Mouse (Mus musculus) testis, postnatal 10 days (tissue): ENCODE results near the gene Heg1.

Experiments used
- DNase-seq: peaks from one replicate; pipeline ENCODE4 v3.0.0; 2021; ENCODE audit warnings: low spot score

The Heg1 gene

DNA sequence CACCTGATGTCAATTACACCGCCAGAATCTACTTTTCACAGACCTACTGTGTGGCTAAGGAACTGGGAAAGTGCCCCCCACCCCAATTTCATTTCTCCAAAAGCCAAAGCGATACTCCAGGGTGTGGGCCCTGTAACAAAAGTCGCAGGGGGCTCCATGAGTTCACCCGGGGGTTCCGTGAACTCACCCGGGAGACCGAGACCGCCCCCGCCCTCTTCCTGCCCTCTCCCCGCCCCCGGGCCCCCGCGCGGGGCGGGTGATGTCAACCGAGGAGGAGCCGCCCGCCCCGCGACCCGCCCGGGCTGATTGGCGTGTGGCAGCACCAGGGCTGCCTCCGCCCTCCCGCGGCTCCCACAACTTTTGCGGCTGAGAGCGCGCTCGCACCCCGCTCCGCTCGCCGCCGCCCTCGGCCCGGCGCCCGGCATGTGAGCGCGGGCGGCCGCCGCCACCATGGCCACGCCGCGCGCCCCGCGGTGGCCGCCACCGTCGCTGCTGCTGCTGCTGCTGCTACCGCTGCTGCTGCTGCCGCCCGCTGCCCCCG lies at the start of gene Heg1:
Gene Heg1, plus strand, starts transcription at position 209 of the 541 bp plus-strand sequence.
- DNase-seq = peak; percentile 81

DNA sequence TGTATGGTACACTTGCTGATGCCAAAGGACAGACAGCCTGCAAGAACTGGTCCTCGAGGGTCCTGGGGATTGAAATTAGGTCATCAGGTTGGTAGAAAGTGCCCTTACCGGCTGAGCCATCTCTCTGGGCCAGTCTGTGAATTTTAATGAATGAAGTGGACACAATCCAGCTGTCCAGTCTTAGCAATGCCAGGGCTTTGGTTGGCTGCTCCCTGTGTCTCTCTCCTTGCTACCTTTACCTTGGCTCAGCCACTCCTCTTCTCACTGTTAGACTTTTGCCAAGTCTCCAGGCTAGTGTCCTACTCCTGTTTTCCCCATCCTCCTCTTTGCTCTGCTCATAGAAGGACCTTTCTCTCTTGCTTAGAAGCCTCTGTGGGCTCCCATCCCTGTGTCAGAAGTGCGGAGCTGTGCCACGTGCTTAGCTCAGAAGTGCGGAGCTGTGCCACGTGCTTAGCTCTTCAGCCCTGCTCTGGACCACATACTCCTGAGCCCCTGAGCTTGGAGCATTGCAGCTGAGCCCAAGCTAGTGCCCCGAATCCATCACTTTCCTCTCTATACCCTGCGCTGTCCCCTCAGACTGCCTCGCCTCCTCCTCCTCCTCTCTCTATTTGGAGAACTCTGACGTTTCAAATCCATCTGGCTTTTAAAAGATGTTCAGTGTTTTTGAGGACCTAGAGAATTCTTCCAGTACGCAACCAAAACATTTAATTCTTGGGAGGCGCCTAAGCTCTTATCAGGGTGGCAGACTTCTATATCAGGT lies 48.2 kb upstream of the Heg1 start:
- no peak for DNase-seq

DNA sequence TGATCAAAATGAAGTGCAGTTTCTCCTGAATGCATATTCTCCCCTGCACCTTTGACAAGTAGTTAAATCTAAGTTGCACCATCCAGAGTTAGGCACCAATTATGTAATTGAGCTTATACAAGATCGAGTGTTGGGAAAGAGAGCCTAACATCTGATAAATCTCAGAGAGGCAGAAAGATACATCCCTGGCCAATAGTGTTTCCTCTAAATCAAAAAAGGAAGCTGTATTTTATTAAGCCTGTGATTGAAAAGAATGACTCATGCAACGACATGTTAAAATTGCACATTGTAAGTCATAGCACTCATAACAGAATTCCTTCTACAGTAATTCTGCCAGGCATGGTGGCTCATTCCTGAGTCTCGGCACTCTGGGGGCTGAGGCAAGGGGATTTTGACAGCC lies 42.4 kb upstream of the Heg1 start:
- no peak for DNase-seq

DNA sequence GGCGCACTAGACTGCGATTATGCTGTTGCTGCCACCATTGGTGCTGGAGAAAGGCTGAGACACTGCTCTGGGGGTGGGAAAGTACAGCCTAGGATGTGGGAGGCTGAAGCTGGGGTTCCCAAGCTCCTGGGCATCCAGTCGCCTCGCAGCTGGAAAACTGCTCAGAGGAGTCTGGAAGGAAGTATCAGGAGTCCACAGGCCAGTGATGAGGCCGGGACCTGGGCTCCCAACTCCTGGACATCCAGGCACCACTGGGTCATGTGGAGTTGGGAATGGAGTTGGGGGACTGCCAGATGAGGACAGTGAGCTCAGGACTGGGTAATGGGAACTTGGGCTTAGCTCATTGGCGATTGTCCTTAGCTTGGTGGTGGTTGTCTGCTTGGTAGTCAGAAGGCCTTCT lies 31.1 kb upstream of the Heg1 start:
- DNase-seq = no peak

DNA sequence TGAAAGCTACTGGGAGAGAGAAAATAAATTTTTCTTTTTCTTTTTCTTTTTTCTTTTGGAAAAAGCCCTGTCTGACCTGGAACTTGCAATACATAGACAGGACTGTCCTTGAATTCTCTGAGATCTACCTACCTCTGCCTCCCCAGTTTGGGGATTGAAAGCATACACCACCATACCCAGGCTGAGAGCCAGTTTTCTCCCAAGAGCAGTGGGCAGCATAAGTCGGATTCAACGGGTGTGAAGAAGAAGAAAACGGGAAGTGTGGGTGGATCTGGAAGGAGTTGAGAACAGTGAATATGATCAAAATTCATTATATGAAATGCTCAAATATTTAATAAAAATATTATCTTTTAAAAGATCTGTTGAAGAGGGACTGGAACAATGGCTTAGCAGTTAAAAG lies 28.7 kb upstream of the Heg1 start:
- DNase-seq = no peak

DNA sequence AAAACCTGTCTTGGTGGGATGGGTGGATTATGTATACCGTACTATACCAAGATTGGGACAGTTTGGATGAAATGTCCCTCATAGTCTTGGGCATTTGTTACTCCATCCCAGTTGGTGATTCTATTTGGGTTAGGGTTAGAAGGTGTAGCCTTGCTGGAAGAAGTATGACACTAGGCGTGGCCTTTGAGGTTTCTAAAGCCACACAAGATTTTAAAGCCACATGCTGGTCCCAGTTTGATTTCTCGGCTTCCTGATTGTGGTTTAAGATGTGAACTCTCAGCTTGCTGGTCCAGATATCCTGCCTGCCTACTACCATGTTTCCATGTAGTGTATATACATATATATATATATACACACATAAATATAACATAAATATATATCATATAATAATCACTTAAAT lies 27.0 kb upstream of the Heg1 start:
- DNase-seq = no peak

DNA sequence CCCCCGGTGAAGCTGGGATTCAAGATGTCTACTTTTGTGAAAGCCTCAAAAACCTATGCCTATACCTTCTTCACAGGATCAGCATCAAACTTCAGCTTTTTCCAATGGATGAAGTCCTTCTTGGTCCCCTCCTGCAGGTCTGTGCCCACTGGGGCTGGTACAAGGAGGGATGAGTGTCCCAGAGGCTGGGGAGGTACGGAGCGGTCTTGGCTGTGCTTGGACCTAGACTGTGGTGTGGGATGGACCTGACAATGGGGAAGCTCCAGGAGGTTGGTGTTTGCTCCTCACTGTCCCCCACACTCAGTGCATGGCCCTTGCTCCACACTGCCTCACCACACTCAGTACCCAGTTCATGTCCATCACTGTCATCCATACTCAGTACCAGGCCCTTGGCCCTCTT lies 26.0 kb upstream of the Heg1 start:
- DNase-seq = no peak

DNA sequence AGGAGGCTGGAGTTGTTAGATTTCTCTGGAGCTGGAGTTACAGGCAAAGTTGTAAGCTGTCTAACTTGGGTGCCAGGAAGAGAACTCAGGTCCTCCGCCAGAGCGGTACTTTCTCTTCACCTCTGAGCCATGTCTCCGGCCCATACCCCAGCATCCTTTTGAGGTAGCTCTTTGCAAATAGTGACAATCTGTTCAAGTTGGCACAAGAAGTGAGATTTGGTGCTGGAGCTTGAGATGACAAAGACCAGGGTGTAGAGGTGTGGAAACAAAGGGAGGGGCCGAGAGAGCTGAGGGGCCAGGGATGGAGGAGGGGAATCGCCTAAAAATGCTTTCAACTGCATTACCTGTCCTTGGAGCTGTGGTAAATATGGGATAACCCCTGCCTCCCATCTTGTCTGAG lies 24.6 kb upstream of the Heg1 start:
- DNase-seq = no peak

DNA sequence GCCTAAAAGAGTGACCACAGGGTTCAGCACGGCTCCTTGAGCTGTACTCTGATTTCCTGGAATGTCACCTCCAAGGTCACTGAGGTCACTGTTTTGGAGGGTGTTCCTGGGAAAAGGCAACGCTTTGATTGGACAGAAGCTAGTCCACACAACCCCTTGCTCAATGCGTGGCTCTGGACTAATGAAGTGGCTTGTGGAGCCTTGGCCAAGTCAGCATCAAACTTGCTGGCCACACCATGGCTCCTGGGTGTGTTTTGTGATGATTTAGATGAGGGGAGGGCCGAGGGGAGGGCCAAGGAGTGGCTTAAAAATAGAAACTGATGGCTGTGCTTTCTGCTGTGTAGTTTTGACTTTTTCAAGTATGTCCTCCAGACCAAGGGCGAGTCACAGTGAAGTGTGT lies 24.0 kb upstream of the Heg1 start:
- DNase-seq = no peak

DNA sequence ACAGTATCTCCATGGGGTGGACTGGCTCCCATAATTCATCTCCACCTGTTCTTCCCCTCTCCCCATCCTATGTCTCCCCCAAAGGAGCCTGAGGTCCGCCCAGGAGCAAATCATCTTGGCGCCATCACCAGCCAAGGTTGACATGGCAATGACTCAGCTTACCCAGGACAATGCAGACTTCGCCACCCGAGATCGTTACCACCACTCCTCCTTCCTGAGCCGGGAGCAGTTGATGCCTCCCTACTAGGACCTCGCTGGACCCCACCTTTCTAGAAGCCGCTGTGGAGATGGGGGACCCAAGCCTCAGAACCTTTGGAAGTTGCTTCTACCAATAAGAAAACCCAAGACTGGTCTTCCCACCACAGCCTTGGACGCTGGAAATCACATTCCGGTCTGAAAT lies 21.3 kb upstream of the Heg1 start:
- no peak for DNase-seq

DNA sequence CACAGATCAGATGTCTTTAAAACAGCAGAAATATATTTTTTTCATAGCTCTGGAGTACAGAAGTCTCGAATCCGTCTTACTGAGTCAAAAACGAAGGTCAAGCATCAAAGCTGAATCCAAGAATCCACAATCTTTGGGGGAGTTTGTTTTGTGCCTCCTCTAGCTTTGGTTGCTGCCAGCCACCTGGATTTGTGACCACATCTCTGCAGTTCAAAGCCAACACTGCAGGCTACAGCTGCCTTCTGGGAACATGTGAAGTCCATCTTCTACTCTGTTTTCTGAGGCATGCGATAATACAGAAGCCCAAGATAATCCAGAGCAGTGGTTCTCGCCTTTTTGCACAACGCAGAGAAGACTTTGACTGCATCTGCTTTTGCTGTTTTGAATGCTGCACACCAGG lies 17.9 kb upstream of the Heg1 start:
- no peak for DNase-seq

DNA sequence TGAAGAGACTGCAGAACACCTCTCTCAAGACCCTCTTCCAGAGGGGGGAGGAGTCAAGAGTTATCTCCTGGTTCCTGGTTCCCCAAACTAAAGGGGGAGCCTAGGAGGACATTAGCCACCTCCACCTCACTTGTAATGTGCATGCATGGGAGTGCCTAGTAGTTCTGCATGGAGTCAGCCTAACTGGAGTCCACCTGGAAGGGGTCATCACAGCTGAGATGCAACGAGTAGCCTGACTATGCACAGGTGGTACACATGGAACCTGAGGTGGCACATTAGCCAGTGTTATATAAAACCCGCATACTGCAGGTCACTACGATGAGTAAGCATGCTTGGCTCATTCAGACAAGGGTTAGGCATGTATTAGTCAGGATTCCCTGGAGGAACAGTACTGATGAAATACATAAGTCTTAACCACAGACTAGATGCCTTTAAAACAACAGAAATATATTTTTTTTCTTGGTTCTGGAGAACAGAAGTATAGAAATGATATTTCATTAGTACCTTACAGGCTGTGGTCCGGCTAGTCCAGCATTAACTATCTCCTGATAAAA lies 17.1 kb upstream of the Heg1 start:
- peak; percentile 14 for DNase-seq

DNA sequence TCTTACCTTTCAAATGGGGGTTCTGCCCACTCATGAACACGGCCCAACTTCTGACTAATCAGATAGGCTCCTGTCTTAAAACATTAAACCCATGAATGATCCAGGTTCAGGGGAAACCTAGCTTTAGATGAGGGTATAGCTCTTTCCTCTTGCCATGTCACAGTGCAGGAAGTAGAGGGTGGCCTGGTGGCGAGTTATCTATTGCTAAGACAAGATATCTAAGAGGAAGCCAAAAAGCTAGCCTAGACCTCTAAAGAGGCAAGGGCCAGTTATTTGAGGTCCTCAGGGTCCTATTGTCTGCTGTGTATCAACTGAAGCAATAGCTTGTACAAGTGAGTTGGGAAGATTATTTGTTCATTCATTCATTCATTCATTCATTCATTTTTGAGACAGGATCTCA lies 15.7 kb upstream of the Heg1 start:
- DNase-seq = no peak

DNA sequence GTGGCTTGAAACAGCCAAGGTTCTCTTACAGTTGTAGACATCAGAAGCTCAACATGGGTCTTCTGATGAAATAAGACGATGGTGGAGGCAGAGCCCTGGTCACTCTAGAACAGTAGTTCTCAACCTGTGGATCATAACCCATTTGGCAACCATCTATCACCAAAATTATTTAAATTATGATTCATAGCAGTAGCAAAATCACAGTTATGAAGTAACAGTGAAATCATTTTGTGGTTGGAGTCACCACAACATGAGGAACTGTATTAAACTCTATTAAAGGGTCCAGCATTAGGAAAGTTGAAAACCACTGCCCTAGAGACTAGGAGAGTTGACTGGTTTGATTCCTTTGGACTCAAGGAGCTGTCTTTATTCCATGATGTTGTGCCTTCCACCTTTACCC lies 15.1 kb upstream of the Heg1 start:
- DNase-seq = no peak

DNA sequence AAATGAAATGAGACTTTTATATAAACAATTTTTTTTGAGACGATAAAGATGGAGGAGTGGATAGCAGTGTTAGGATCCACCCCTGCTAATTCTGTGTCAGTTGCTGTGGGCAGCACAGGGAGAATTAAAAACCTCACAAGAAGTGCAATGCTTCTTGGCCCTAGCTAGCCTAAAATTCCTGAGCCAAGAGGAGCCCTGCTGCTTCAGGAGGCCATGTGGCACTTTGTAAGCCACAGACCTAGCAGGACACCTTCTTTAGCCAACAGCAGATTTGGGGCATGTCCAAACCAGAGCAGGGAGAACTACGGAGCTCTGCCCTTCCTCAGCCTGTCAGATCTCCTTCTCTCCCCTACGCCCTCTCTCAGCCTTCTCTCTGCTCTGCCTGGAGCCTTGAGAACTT lies 13.8 kb upstream of the Heg1 start:
- peak; percentile 42 for DNase-seq

DNA sequence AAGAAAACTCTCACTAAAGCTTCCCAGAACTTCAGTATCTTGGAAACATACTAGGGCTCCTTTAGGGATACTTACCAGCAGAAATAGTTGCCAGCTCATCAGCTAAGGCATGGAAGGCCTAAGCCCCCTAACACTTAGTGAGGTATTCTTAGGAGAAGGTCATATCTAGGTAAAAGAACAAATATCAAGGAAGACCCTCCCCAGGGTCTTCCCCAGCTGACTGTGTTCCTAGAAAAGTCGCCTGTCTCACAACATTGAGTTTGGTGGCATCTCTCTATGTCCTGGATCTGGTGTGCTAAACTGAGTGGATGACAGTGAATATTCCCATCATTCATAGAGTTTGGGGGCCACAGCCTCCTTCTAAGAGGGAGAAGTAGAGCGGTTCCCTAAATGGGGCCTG lies 13.2 kb upstream of the Heg1 start:
- DNase-seq = no peak

DNA sequence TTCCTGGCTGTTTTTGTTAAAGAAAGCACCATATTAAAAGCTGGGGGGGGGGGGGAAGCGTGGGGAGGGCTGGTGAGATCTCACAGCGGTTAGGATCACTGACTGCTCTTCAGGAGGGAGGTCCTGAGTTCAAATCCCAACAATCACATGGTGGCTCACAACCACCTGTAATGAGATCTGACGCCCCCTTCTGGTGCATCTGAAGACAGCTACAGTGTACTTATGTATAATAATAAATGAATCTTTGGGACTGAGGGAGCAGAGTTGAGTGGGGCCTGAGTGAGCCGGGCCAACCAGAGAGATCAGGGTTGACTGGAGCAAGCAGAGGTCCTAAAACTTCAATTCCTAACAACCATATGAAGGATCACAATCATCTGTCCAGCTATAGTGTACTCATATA lies 12.0 kb upstream of the Heg1 start:
- DNase-seq = peak; percentile 26

DNA sequence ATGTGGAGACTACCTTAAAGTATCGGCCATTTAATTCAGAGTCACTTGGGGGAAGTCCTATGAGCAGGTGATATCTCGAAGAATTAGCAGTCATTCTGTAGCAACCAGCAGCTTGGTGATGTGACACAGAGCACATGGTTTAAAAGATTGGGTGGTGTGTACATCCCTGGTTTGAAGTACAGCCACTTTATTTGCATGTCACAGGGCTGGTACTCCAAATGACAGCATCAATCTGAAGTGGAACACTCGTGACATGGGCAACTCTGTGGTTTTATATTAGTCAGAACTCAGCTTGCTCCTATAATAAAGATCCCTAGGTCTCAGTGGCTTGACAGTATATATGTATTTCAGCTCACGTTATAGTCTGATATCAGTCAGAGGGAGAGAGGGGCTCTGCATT lies 11.5 kb upstream of the Heg1 start:
- DNase-seq = no peak

DNA sequence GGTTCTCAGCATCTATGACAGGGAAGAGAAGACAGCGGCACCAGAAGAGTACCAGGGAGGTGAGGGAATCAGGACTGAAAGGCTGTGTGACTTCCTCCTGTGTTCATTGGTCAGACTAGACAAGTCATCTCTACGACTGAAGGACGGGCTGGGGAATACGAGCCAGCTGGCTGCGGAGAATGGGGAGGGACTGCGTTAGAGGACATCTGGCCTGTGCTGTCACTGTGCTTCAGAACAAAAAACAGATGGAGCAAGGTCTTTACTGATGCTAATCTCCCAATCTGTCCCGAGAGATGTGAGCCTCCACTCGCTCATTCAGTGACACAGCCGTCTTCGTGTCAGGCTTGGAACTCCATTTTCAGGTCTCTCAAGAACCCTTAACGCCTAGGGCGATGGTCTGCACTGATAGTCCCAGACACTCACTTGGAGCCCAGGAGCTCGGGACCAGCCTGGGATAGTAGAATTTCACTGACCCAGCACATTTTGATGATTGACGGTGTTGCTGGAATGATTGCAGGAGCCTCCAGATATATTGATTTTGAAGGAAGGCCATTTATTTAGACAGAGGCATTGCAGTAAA lies 10.6 kb upstream of the Heg1 start:
- no peak for DNase-seq

DNA sequence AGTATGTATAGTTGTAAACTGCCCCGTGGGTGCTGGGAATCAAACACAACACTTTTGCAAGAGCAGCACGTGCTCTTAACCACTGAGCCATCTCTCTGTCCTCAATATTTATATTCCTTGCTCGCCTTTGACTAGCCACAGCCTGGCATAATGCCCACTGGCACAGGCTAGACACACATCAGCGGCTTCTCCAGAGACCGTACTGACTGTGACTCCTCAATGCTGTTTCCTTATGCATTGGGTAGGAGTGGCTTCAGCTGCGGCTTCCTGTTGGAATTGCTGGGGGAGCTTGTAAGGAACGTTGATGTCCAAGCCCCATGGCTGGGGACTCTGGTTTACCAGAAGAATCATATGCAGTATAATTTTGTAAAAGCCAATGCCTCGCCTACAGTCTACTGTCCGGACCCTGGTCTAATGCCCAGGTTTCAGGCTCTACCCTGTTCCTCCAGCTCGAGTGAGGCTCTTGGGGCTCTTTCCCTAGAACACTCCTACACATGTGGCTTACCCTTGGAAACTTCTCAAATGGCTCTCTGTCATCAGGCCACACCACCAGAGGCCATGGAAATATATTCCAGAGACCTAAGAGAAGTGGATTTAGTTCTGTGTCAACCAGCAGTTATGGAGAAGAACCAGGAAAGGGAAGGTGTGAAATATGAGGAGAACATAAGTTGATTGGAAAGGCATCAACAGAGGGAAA lies 8.9 kb upstream of the Heg1 start:
- DNase-seq = no peak

DNA sequence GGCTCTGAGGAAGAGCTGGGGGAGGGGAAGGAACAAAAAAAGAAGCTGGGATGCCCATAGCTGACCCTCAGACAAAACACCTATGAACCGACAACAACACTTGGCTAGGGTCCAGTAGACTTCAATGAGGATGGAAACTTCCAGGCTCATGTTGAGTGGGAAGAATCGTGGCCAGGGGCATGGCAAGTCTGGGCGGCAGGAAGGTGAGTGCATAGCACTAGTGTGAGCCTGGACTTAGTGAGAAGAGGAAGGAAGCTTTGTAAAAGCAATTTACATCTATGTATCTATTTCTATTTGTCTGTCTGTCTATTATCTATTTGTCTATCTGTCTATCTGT lies 8.4 kb upstream of the Heg1 start:
- DNase-seq = no peak

DNA sequence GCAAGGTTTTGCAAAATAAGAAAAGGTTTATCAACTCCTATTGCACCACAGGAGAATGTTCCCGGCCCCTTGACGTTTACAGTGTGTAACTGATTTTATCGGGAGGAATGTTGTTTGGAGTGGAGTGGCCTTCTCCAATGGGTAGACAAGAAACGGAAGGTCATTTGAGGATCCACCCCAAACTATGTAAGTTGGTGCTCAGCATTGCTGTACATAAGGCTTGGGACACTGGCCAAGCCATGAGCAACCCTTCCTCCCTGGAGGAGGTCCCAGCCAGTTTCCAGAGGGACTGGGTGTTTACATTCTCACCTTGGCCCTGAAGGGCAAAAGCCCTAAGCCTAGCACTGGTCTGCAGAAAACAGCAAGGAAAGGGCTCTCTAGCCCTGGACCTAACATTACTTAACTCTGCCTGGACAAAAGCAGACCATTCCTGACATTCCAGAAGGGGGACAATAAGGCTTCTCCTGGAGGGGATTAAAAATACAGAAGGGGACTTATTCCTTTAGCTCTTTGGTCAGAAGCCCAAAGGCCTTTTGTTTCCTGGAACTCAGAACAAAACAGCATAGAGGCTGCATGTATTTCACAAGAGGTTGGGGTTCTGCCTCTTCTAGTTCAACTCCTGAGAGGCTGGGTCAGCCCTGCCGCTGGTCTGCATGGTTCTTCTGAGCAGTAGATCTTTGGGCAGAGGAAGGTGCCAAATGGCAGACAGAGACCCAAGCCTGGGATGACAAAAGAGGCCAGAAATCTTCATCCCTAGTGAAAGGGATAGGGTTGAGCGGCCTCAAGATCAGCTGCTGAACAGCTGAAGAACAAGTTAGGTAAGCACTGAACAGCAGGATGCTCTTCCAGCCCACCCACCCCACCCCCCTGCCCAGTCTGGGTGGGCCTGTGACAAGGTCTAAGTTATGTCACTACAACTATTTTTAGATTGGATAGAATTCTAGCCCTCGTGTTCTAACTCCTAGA lies 7.5 kb upstream of the Heg1 start:
- DNase-seq = no peak
